Mouse (Mus musculus) limb, embryonic 10.5 days (tissue): ENCODE measurements around the gene Ssr3. TPM values are rescaled to one million over a fixed set of nuclear protein-coding genes. Genes with fewer than 3 reads are reported as not detected.

Source experiments
- DNase-seq: peaks from one replicate; pipeline ENCODE4 v3.0.0-alpha.2; 2017; ENCODE audit warnings: low spot score
- H3K27ac ChIP-seq: fragments of 300-500 bp; sonication (generic); 2 replicates; pipeline ENCODE4 v1.5.1; 2016; ENCODE audit warnings: mild to moderate bottlenecking
- H3K27me3 ChIP-seq: fragments of 300-500 bp; sonication (generic); 2 replicates; pipeline ENCODE4 v1.6.1; 2016; ENCODE audit warnings: low read depth, mild to moderate bottlenecking; ENCODE audit not compliant: poor library complexity, severe bottlenecking
- H3K36me3 ChIP-seq: fragments of 300-500 bp; sonication (generic); 2 replicates; pipeline ENCODE4 v1.6.1; 2016; ENCODE audit warnings: mild to moderate bottlenecking, moderate library complexity
- H3K4me1 ChIP-seq: fragments of 300-500 bp; sonication (generic); 2 replicates; pipeline ENCODE4 v1.6.1; 2016
- H3K4me3 ChIP-seq: fragments of 300-500 bp; sonication (generic); 2 replicates; pipeline ENCODE4 v1.5.1; 2016; ENCODE audit warnings: mild to moderate bottlenecking, moderate library complexity
- H3K9me3 ChIP-seq: fragments of 300-500 bp; sonication (generic); replicated peaks from 2 replicates; pipeline ENCODE4 v1.6.1; 2016; ENCODE audit warnings: mild to moderate bottlenecking
- WGBS: fragments of 180-500 bp; shearing (Covaris S2); methylation state at CpG from one replicate; pipeline ENCODE4 v1.1.7; 2016; 5-methylcytosine and 5-hydroxymethylcytosine counted together
- polyA plus RNA-seq: library from polyadenylated mRNA; unstranded; fragments of >200 nt; fragmentation: Nextera tagmentation; extraction: Ambion mirVana; gene quantifications from 2 replicates; pipeline ENCODE4 v1.2.1, GENCODE M21; 2016

Gene Ssr3
- polyA plus RNA-seq, 1 experiment from 2014 or later, result 253 TPM

DNA sequence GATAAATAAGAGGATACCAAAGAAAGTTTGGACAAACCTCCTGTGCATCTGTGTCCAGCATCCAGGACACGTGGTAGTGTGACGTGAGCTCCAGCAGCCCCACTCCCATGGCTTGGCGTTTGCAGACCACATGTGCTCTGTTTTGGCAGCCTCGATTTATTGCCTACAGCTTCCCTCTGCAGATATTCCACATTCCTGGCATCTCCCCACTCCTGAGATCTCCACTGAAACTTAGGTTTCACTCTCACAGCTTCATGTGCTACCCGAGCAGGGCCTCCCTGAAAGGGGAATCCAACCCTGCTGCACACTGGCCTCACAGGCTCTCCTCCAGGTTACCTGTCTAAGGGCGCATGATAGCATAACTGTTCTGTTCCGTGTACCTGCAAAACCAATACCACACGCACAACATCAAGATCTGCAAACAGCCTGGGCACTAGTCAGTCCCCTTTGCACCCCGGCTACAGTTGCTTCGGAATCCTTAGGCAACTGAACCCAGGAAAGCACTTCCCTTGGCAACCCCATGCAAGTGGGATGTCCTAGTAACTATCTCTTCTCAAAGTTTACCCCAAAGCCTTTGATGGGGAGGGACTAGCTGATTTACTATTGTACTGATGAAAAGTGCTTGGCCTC is 54.5 kb downstream of the Ssr3 start:
- Histone ChIP-seq H3K4me3 (no peak overlapping the region), H3K27ac (no peak overlapping the region), H3K27me3 (no peaks in the 10 kb centered on the region), H3K4me1 (peaks cover 6% of the 10 kb centered on the region), H3K36me3 (no peaks in the 10 kb centered on the region), H3K9me3 (no peaks in the 10 kb centered on the region)
- 76% methylated on average over 10 of the region's 10 CpGs for WGBS
- no peak for DNase-seq

Other genes with a start within 250 kb of the Ssr3 start
- 37.5 and 45.9 TPM in 2 replicates for gene Tiparp, start 135.8 kb upstream of the Ssr3 start, polyA plus RNA-seq